ENCODE assay signal across 9 mouse cellular contexts in genomic region chr4:114635889-114636288, GRCm38 (mm10).
DNase-seq lines count a peak whose midpoint lies in the region; ATAC-seq and TF ChIP-seq lines count a peak whose summit lies in the region.
"Had no signal": no experiment of that assay in that cellular context is flagged by ENCODE, and none has a peak within 500 bp of the region (broad histone marks: within the 10 kb centered on the region; RNA-seq: fewer than 3 reads in every experiment).

No protein-coding gene starts in this region.

- H3K4me2 ChIP-seq in embryonic facial prominence, embryonic 11.5 days (ENCODE audit: low read depth, low read length) = no peak overlapping the region
- H3K4me2 ChIP-seq in lung, embryonic 16.5 days (ENCODE audit: low read depth, low read length) = no peak overlapping the region
- H3K4me2 ChIP-seq: heart, embryonic 15.5 days had no signal

- no peaks in the 10 kb centered on the region for H3K4me1 ChIP-seq in ES-Bruce4 (ENCODE audit: control insufficient read depth, insufficient read depth, low read length)
- no peaks in the 10 kb centered on the region for H3K4me1 ChIP-seq in embryonic facial prominence, embryonic 11.5 days (ENCODE audit: control insufficient read depth, insufficient read depth, low read length)
- H3K4me1 ChIP-seq in lung, embryonic 16.5 days (replicated peaks; ENCODE audit: control insufficient read depth, insufficient read depth, low read length) = peaks cover 5% of the 10 kb centered on the region; the same call in 1 of the 2 replicates
- H3K4me1 ChIP-seq: heart, embryonic 15.5 days had no signal

- H3K4me3 ChIP-seq in ES-Bruce4 (ENCODE audit: low read depth, low read length) = no peak overlapping the region
- no peak overlapping the region for H3K4me3 ChIP-seq in embryonic facial prominence, embryonic 11.5 days (ENCODE audit: low read depth, low read length)
- H3K4me3 ChIP-seq in lung, embryonic 16.5 days (ENCODE audit: low read length) = no peak overlapping the region
- H3K4me3 ChIP-seq: heart, embryonic 15.5 days had no signal

- DNase-seq in adipocyte (ENCODE audit: low spot score) = peak; percentile 90
- peak; percentile 70 for DNase-seq in embryonic facial prominence, embryonic 11.5 days (ENCODE audit: low spot score)
- DNase-seq in heart, postnatal 36 days = peak; percentile 73 to 79
- DNase-seq in layer of hippocampus, adult 18-20 months (ENCODE audit: low spot score in 2 of 2) = peak; percentile 50 to 82
- DNase-seq in right cerebral cortex, postnatal 14 days = peak; percentile 74

- intact Hi-C loops in heart, postnatal 36 days (cut with DNase I) = loop anchor here (2.0 to 5.0 kb wide), 4 partner anchors 164 to 335 kb away; no protein-coding TSS in a partner anchor

- no peak overlapping the region for H3K27ac ChIP-seq in ES-Bruce4 (ENCODE audit: insufficient read depth, low read length)
- H3K27ac ChIP-seq in embryonic facial prominence, embryonic 11.5 days (replicated peaks; ENCODE audit: low read depth, low read length) = no peak overlapping the region
- H3K27ac ChIP-seq in lung, embryonic 16.5 days (ENCODE audit: low read length) = no peak overlapping the region
- H3K27ac ChIP-seq: heart, embryonic 15.5 days had no signal

- no peaks in the 10 kb centered on the region for H3K36me3 ChIP-seq in ES-Bruce4 (ENCODE audit: control insufficient read depth, insufficient read depth, low read length, poor library complexity, severe bottlenecking)
- no peaks in the 10 kb centered on the region for H3K36me3 ChIP-seq in embryonic facial prominence, embryonic 11.5 days (replicated peaks; ENCODE audit: control insufficient read depth, insufficient read depth, low read depth, low read length)
- H3K36me3 ChIP-seq in lung, embryonic 16.5 days (ENCODE audit: control insufficient read depth, insufficient read depth, low read length) = no peaks in the 10 kb centered on the region
- H3K36me3 ChIP-seq: heart, embryonic 15.5 days had no signal

- H3K9ac ChIP-seq in ES-Bruce4 (ENCODE audit: low read depth, poor library complexity, severe bottlenecking) = no peak overlapping the region
- H3K9ac ChIP-seq in embryonic facial prominence, embryonic 11.5 days (replicated peaks; ENCODE audit: low read length) = no peak overlapping the region
- no peak overlapping the region for H3K9ac ChIP-seq in lung, embryonic 16.5 days (ENCODE audit: low read length)
- H3K9ac ChIP-seq: heart, embryonic 15.5 days had no signal

- H3K27me3 ChIP-seq in ES-Bruce4 (ENCODE audit: control insufficient read depth, insufficient read depth, low read length, poor library complexity, severe bottlenecking) = no peaks in the 10 kb centered on the region
- H3K27me3 ChIP-seq in embryonic facial prominence, embryonic 11.5 days (ENCODE audit: control insufficient read depth, insufficient read depth, low read length) = no peaks in the 10 kb centered on the region
- no peaks in the 10 kb centered on the region for H3K27me3 ChIP-seq in lung, embryonic 16.5 days (ENCODE audit: control insufficient read depth, insufficient read depth, low read depth, low read length)

- peak; percentile 42 for TF ChIP-seq CTCF in ES-Bruce4 (IDR thresholded peaks at IDR 0.05; ENCODE audit: low read depth, low read length)

- peak; percentile 80 for ATAC-seq in embryonic facial prominence, embryonic 11.5 days (replicated peaks; ENCODE audit: insufficient number of reproducible peaks, low FRiP score, low TSS enrichment, low read depth)
- ATAC-seq in lung, embryonic 16.5 days (ENCODE audit: low read depth) = peak; percentile 65; the same call in 1 of the 2 replicates
- ATAC-seq in inflammation-experienced regulatory T-cells, adult 6 months = no peak

- H3K9me3 ChIP-seq in ES-Bruce4 (replicated peaks; ENCODE audit: control insufficient read depth, insufficient read depth, low read length, poor library complexity, severe bottlenecking) = no peaks in the 10 kb centered on the region
- no peaks in the 10 kb centered on the region for H3K9me3 ChIP-seq in embryonic facial prominence, embryonic 11.5 days (replicated peaks; ENCODE audit: control insufficient read depth, low read length)
- no peaks in the 10 kb centered on the region for H3K9me3 ChIP-seq in lung, embryonic 16.5 days (ENCODE audit: control insufficient read depth, low read length)
- H3K9me3 ChIP-seq: heart, embryonic 15.5 days had no signal

- TF ChIP-seq POLR2A in ES-Bruce4 (IDR thresholded peaks at IDR 0.05; ENCODE audit: insufficient read depth, low read length) = no peak

- TF ChIP-seq EP300 in ES-Bruce4 (IDR thresholded peaks at IDR 0.05; ENCODE audit: insufficient read depth, low read depth, low read length) = no peak

- 24% methylated on average over 5 of the region's 5 CpGs for WGBS in embryonic facial prominence, embryonic 11.5 days
- 17% methylated on average over 5 of the region's 5 CpGs for WGBS in lung, embryonic 16.5 days
